Mouse (Mus musculus) G1E-ER4 (cell line): ENCODE data around the gene Pa2g4. TPM values are rescaled to one million over a fixed set of nuclear protein-coding genes. Genes with fewer than 3 reads are reported as not detected.

Source experiments
- GATA1 ChIP-seq: IDR thresholded peaks from one replicate; pipeline ENCODE4 v1.8.0; 2012; ENCODE audit warnings: low read length, inconsistent platforms
- polyA plus RNA-seq: library from polyadenylated mRNA; stranded (reverse); fragments of >175 nt; gene quantifications from 2 replicates; pipeline ENCODE4 v1.2.3, GENCODE M21; 2012

Pa2g4 gene
- 631 and 749 TPM in 2 replicates for polyA plus RNA-seq

GRCm38 (mm10) chr10:128565788-128566531 is at the start of gene Pa2g4:
Gene Pa2g4, minus strand, starts transcription at chr10:128565987.
- no peak for TF ChIP-seq GATA1

- TF ChIP-seq GATA1 = no peak
Observed at GRCm38 (mm10) chr10:128614934-128615333, 49.1 kb upstream of the Pa2g4 start.

- no peak for TF ChIP-seq GATA1
Observed at GRCm38 (mm10) chr10:128613154-128613440, 47.3 kb upstream of the Pa2g4 start.

- TF ChIP-seq GATA1 = no peak
Observed at GRCm38 (mm10) chr10:128612433-128613153, 46.8 kb upstream of the Pa2g4 start.

GRCm38 (mm10) chr10:128606483-128606882 is 40.7 kb upstream of the Pa2g4 start:
- no peak for TF ChIP-seq GATA1

GRCm38 (mm10) chr10:128602470-128603128 is 36.8 kb upstream of the Pa2g4 start:
- no peak for TF ChIP-seq GATA1

- TF ChIP-seq GATA1 = no peak
Observed at GRCm38 (mm10) chr10:128601499-128601898, 35.7 kb upstream of the Pa2g4 start.

- no peak for TF ChIP-seq GATA1
Observed at GRCm38 (mm10) chr10:128598476-128598875, 32.7 kb upstream of the Pa2g4 start.

- no peak for TF ChIP-seq GATA1
Observed at GRCm38 (mm10) chr10:128592797-128593196, 27.0 kb upstream of the Pa2g4 start.

GRCm38 (mm10) chr10:128591436-128591835 is 25.6 kb upstream of the Pa2g4 start:
- TF ChIP-seq GATA1 = no peak

GRCm38 (mm10) chr10:128590193-128590690 is 24.5 kb upstream of the Pa2g4 start:
- TF ChIP-seq GATA1 = no peak

GRCm38 (mm10) chr10:128589464-128590192 is 23.8 kb upstream of the Pa2g4 start, which contains the start of gene Erbb3:
Gene Erbb3, minus strand, starts transcription at chr10:128589652.
- no peak for TF ChIP-seq GATA1

GRCm38 (mm10) chr10:128588775-128589463 is 23.1 kb upstream of the Pa2g4 start:
- no peak for TF ChIP-seq GATA1

GRCm38 (mm10) chr10:128588136-128588535 is 22.3 kb upstream of the Pa2g4 start:
- TF ChIP-seq GATA1 = no peak

GRCm38 (mm10) chr10:128587697-128588096 is 21.9 kb upstream of the Pa2g4 start:
- TF ChIP-seq GATA1 = no peak
